Comparison of ENCODE assay signal across 17 mouse cellular contexts in the genomic region with DNA sequence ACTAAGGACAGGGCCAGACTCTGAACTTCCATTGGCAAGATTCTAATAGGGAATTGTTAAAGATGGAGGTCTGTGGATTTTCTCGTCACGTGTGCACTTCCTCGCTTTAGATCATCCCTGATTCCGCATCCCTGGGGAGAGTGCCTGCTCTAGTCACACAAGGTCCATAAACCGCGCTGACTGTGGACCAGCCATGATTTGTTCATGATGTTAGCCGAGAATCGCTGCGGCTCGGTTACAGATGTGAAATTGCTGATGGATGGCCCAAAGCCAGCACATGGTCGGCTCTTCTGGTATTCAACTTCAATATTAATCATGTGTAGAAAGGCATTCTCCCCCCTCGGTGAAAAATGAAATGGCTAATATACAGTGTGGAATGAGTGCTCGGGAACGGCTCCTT.
DNase-seq lines count a peak whose midpoint lies in the region; ATAC-seq and TF ChIP-seq lines count a peak whose summit lies in the region.
"Had no signal": no experiment of that assay in that cellular context is flagged by ENCODE, and none has a peak within 500 bp of the region (broad histone marks: within the 10 kb centered on the region; RNA-seq: fewer than 3 reads in every experiment).

No protein-coding gene starts in this region.

- H3K27me3 ChIP-seq in forebrain, embryonic 15.5 days: no peaks in the 10 kb centered on the region
- H3K27me3 ChIP-seq in forebrain, embryonic 12.5 days: no peaks in the 10 kb centered on the region
- H3K27me3 ChIP-seq in kidney, postnatal 0 days (ENCODE audit: insufficient read depth, low read length): no peaks in the 10 kb centered on the region
- no peaks in the 10 kb centered on the region for H3K27me3 ChIP-seq in midbrain, embryonic 10.5 days (ENCODE audit: low read depth, poor library complexity, severe bottlenecking)
- no peaks in the 10 kb centered on the region for H3K27me3 ChIP-seq in midbrain, embryonic 16.5 days (ENCODE audit: control insufficient read depth, insufficient read depth, low read depth, low read length)
- H3K27me3 ChIP-seq in limb, embryonic 13.5 days: peaks cover 83% of the 10 kb centered on the region
- H3K27me3 ChIP-seq: forebrain, embryonic 13.5 days; liver, embryonic 12.5 days; midbrain, embryonic 12.5 days; stomach, embryonic 15.5 days had no signal

- H3K4me1 ChIP-seq in forebrain, embryonic 15.5 days: 0 out of 2 replicates have a peak, but pooled peaks cover 3% of the 10 kb centered on the region
- H3K4me1 ChIP-seq in forebrain, embryonic 12.5 days: peaks cover 6% of the 10 kb centered on the region; the same call in 1 of the 2 replicates
- no peaks in the 10 kb centered on the region for H3K4me1 ChIP-seq in kidney, postnatal 0 days (replicated peaks; ENCODE audit: insufficient read depth, low read length)
- H3K4me1 ChIP-seq in midbrain, embryonic 10.5 days: peaks cover 7% of the 10 kb centered on the region
- H3K4me1 ChIP-seq in midbrain, embryonic 16.5 days (ENCODE audit: control insufficient read depth, insufficient read depth, low read length): 0 out of 2 replicates have a peak, but pooled peaks cover 2% of the 10 kb centered on the region
- peaks cover 18% of the 10 kb centered on the region for H3K4me1 ChIP-seq in limb, embryonic 13.5 days
- H3K4me1 ChIP-seq: forebrain, embryonic 13.5 days; liver, embryonic 12.5 days; stomach, embryonic 15.5 days had no signal

- no peaks in the 10 kb centered on the region for H3K9me3 ChIP-seq in forebrain, embryonic 15.5 days
- no peaks in the 10 kb centered on the region for H3K9me3 ChIP-seq in forebrain, embryonic 12.5 days
- H3K9me3 ChIP-seq in kidney, postnatal 0 days (replicated peaks; ENCODE audit: low read length): no peaks in the 10 kb centered on the region
- H3K9me3 ChIP-seq in midbrain, embryonic 10.5 days (replicated peaks): no peaks in the 10 kb centered on the region
- no peaks in the 10 kb centered on the region for H3K9me3 ChIP-seq in midbrain, embryonic 16.5 days (replicated peaks; ENCODE audit: control insufficient read depth, low read length, poor library complexity, severe bottlenecking)
- no peaks in the 10 kb centered on the region for H3K9me3 ChIP-seq in limb, embryonic 13.5 days
- H3K9me3 ChIP-seq: forebrain, embryonic 13.5 days; liver, embryonic 12.5 days; midbrain, embryonic 12.5 days; stomach, embryonic 15.5 days had no signal

- H3K36me3 ChIP-seq in forebrain, embryonic 15.5 days: no peaks in the 10 kb centered on the region
- H3K36me3 ChIP-seq in forebrain, embryonic 12.5 days (replicated peaks): no peaks in the 10 kb centered on the region
- no peaks in the 10 kb centered on the region for H3K36me3 ChIP-seq in kidney, postnatal 0 days (ENCODE audit: insufficient read depth, low read length)
- H3K36me3 ChIP-seq in midbrain, embryonic 10.5 days: no peaks in the 10 kb centered on the region
- H3K36me3 ChIP-seq in midbrain, embryonic 16.5 days (ENCODE audit: control insufficient read depth, insufficient read depth, low read length): no peaks in the 10 kb centered on the region
- H3K36me3 ChIP-seq in limb, embryonic 13.5 days: no peaks in the 10 kb centered on the region
- H3K36me3 ChIP-seq: liver, embryonic 12.5 days; midbrain, embryonic 12.5 days; stomach, embryonic 15.5 days had no signal

- no peak for ATAC-seq in forebrain, embryonic 15.5 days (replicated peaks)
- no peak for ATAC-seq in forebrain, embryonic 12.5 days (ENCODE audit: low FRiP score)
- no peak for ATAC-seq in kidney, postnatal 0 days (replicated peaks; ENCODE audit: low FRiP score, low read depth)
- no peak for ATAC-seq in midbrain, embryonic 16.5 days
- ATAC-seq in limb, embryonic 13.5 days (ENCODE audit: low FRiP score, low read depth): peak; percentile 61; the same call in 1 of the 2 replicates
- ATAC-seq: liver, embryonic 12.5 days had no signal

- H3K4me2 ChIP-seq in forebrain, embryonic 15.5 days (replicated peaks): no peak overlapping the region
- H3K4me2 ChIP-seq in forebrain, embryonic 12.5 days: no peak overlapping the region
- H3K4me2 ChIP-seq in kidney, postnatal 0 days (ENCODE audit: low read length): no peak overlapping the region
- no peak overlapping the region for H3K4me2 ChIP-seq in midbrain, embryonic 16.5 days (ENCODE audit: low read length)
- no peak overlapping the region for H3K4me2 ChIP-seq in limb, embryonic 13.5 days (replicated peaks)
- H3K4me2 ChIP-seq: forebrain, embryonic 13.5 days; liver, embryonic 12.5 days; midbrain, embryonic 12.5 days; stomach, embryonic 15.5 days had no signal

- no peak for TF ChIP-seq CTCF in kidney, postnatal 0 days (IDR thresholded peaks at IDR 0.05; ENCODE audit: low read depth)

- peak overlapping the region; percentile 57 for H3K27ac ChIP-seq in forebrain, embryonic 15.5 days (replicated peaks)
- H3K27ac ChIP-seq in forebrain, embryonic 12.5 days: no peak overlapping the region
- H3K27ac ChIP-seq in kidney, postnatal 0 days: no peak overlapping the region
- peak overlapping the region; percentile 10; the same call in 1 of the 2 replicates for H3K27ac ChIP-seq in midbrain, embryonic 10.5 days (replicated peaks)
- no peak overlapping the region for H3K27ac ChIP-seq in midbrain, embryonic 16.5 days (ENCODE audit: low read length)
- no peak overlapping the region for H3K27ac ChIP-seq in limb, embryonic 13.5 days
- H3K27ac ChIP-seq: forebrain, embryonic 13.5 days; liver, embryonic 12.5 days; midbrain, embryonic 12.5 days; stomach, embryonic 15.5 days had no signal

- no peak overlapping the region for H3K9ac ChIP-seq in forebrain, embryonic 15.5 days (replicated peaks)
- H3K9ac ChIP-seq in forebrain, embryonic 12.5 days: no peak overlapping the region
- H3K9ac ChIP-seq in kidney, postnatal 0 days (ENCODE audit: low read depth, low read length): no peak overlapping the region
- no peak overlapping the region for H3K9ac ChIP-seq in midbrain, embryonic 16.5 days (ENCODE audit: low read depth, low read length)
- no peak overlapping the region for H3K9ac ChIP-seq in limb, embryonic 13.5 days
- H3K9ac ChIP-seq: forebrain, embryonic 13.5 days; liver, embryonic 12.5 days; midbrain, embryonic 12.5 days; stomach, embryonic 15.5 days had no signal

- WGBS in forebrain, embryonic 15.5 days: 81% methylated on average over 14 of the region's 14 CpGs
- WGBS in forebrain, embryonic 12.5 days: 85% methylated on average over 14 of the region's 14 CpGs
- WGBS in kidney, postnatal 0 days: 64% methylated on average over 14 of the region's 14 CpGs
- 93% methylated on average over 14 of the region's 14 CpGs for WGBS in midbrain, embryonic 10.5 days
- 78% methylated on average over 14 of the region's 14 CpGs for WGBS in midbrain, embryonic 16.5 days
- 60% methylated on average over 14 of the region's 14 CpGs for WGBS in limb, embryonic 13.5 days

- H3K4me3 ChIP-seq in forebrain, embryonic 15.5 days: no peak overlapping the region
- no peak overlapping the region for H3K4me3 ChIP-seq in forebrain, embryonic 12.5 days (replicated peaks)
- H3K4me3 ChIP-seq in kidney, postnatal 0 days (replicated peaks; ENCODE audit: low read depth, low read length): no peak overlapping the region
- H3K4me3 ChIP-seq in midbrain, embryonic 10.5 days: no peak overlapping the region
- no peak overlapping the region for H3K4me3 ChIP-seq in midbrain, embryonic 16.5 days (ENCODE audit: low read depth, low read length)
- no peak overlapping the region for H3K4me3 ChIP-seq in limb, embryonic 13.5 days
- H3K4me3 ChIP-seq: forebrain, embryonic 13.5 days; liver, embryonic 12.5 days; midbrain, embryonic 12.5 days; stomach, embryonic 15.5 days had no signal

- DNase-seq in kidney, postnatal 0 days (ENCODE audit: low spot score): peak; percentile 75
- no peak for DNase-seq in kidney, adult 18-20 months
- no peak for DNase-seq in midbrain, embryonic 10.5 days (ENCODE audit: low spot score)
- no peak for DNase-seq in right cerebral cortex, postnatal 25 days
- DNase-seq: adrenal gland, adult 2 months; cerebellum, postnatal 10 days; gastrocnemius, postnatal 10 days; lung, adult 2 months; lung, postnatal 4 days had no signal

Comparison
In these comparisons a context has a peak if more than half of its experiments do, and no peak if none do; other contexts are left out.
1. H3K27ac ChIP-seq: peak in forebrain, embryonic 15.5 days (single experiment) and midbrain, embryonic 10.5 days (single experiment); none in forebrain, embryonic 12.5 days (single experiment), kidney, postnatal 0 days (single experiment), midbrain, embryonic 16.5 days (single experiment) and limb, embryonic 13.5 days (single experiment).